Mouse (Mus musculus) midbrain, embryonic 14.5 days (tissue): ENCODE data around the gene Ubqln1. TPM values are rescaled to one million over a fixed set of nuclear protein-coding genes. Genes with fewer than 3 reads are reported as not detected.
A peak's percentile ranks its signal among the peaks of the same experiment; 100 is the strongest.
"Not testable (repeated sequence)": the region's sequence is repeated elsewhere in the genome, so short reads cannot be mapped to it uniquely, and the experiment has no call there.

ENCODE experiments used
- ATAC-seq: fragments of 200-750 bp; cut with Nextera tagmentation; 2 replicates; pipeline ENCODE4 v1.8.0; 2017; ENCODE audit warnings: moderate number of reproducible peaks, moderate library complexity; ENCODE audit not compliant: low FRiP score, low TSS enrichment
- DNase-seq: peaks from one replicate; pipeline ENCODE4 v3.0.0-alpha.2; 2015
- H3K27ac ChIP-seq: fragments of 300-500 bp; sonication (generic); replicated peaks from 2 replicates; pipeline ENCODE4 v1.5.1; 2014; ENCODE audit warnings: mild to moderate bottlenecking, low read depth, low read length, moderate library complexity
- H3K27me3 ChIP-seq: fragments of 300-500 bp; sonication (generic); 2 replicates; pipeline ENCODE4 v1.6.1; 2014; ENCODE audit warnings: low read length, control low read depth, mixed read lengths; ENCODE audit not compliant: control insufficient read depth, insufficient read depth
- H3K36me3 ChIP-seq: fragments of 300-500 bp; sonication (generic); 2 replicates; pipeline ENCODE4 v1.6.1; 2014; ENCODE audit warnings: low read length, control low read depth; ENCODE audit not compliant: control insufficient read depth, insufficient read depth
- H3K4me1 ChIP-seq: fragments of 300-500 bp; sonication (generic); 2 replicates; pipeline ENCODE4 v1.6.1; 2014; ENCODE audit warnings: mild to moderate bottlenecking, antibody characterized with exemption, low read length, control low read depth; ENCODE audit not compliant: control insufficient read depth, insufficient read depth
- H3K4me2 ChIP-seq: fragments of 300-500 bp; sonication (generic); 2 replicates; pipeline ENCODE4 v1.6.1; 2014; ENCODE audit warnings: mild to moderate bottlenecking, low read length, moderate library complexity
- H3K4me3 ChIP-seq: fragments of 300-500 bp; sonication (generic); replicated peaks from 2 replicates; pipeline ENCODE4 v1.5.1; 2014; ENCODE audit warnings: low read depth, low read length
- H3K9ac ChIP-seq: fragments of 300-500 bp; sonication (generic); replicated peaks from 2 replicates; pipeline ENCODE4 v1.6.1; 2014; ENCODE audit warnings: mild to moderate bottlenecking, low read length, moderate library complexity
- H3K9me3 ChIP-seq: fragments of 300-500 bp; sonication (generic); 2 replicates; pipeline ENCODE4 v1.6.1; 2016; ENCODE audit warnings: low read length, control low read depth, mixed read lengths; ENCODE audit not compliant: control insufficient read depth
- WGBS: fragments of 180-500 bp; shearing (Covaris S2); extraction: QIAGEN DNeasy Blood & Tissue Kit; methylation state at CpG from one replicate; pipeline ENCODE4 v1.1.7; 2014; 5-methylcytosine and 5-hydroxymethylcytosine counted together
- polyA plus RNA-seq: library from polyadenylated mRNA; unstranded; fragments of >200 nt; fragmentation: Nextera tagmentation; extraction: Ambion mirVana; gene quantifications from 2 replicates; pipeline ENCODE4 v1.2.1, GENCODE M21; 2014

The Ubqln1 gene
- polyA plus RNA-seq, 1 experiment from 2014 or later: 112 TPM

DNA sequence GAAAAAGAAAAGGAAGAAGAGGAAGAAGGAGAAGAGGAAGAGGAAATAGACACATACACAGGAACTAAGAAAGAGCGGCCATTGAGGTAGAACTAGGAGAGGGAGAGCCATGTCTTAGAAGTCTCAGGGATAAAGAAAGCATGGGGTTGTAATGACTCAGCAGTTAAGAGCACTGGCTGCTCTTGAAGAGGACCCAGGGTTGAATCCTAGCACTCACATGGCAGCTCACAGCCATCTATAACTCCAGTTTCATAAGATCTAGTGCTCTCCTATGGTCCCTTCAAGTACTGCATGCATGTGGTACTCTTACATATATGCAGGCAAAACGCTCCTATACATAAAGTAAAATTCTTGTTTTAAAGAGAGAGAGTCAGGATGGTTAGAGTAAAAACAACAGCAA lies 59.4 kb downstream of the Ubqln1 start:
- no peak for ATAC-seq
- Histone ChIP-seq H3K36me3 (peaks cover 16% of the 10 kb centered on the region), H3K9me3 (no peaks in the 10 kb centered on the region), H3K27ac (no peak overlapping the region), H3K4me2 (no peak overlapping the region), H3K9ac (no peak overlapping the region), H3K27me3 (no peaks in the 10 kb centered on the region), H3K4me3 (no peak overlapping the region), H3K4me1 (peaks cover 5% of the 10 kb centered on the region; the same call in 1 of the 2 replicates)
- WGBS: 90% methylated on average over 2 of the region's 2 CpGs
- DNase-seq: no peak

DNA sequence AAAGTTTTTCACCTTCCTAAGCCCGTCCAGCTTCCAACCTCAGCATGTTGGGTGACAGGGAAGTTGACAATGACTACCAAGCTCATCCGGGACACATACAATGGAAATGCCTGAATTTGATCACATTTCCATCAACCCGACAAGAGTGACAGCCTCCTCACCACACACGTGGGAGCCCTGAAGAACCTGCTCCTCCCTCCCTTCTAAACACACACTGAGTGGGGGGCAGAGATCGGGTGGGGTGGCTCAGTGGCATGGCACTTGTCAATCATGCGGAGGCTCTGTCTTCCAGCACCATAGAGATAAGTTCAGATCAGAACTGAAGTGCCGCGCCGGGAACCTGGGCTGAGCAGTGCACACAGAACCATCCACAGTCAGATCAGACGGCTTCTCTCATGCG lies 65.0 kb downstream of the Ubqln1 start:
- H3K36me3 ChIP-seq: no peaks in the 10 kb centered on the region
- DNase-seq: no peak
- H3K9me3 ChIP-seq: no peaks in the 10 kb centered on the region
- no peak overlapping the region for H3K27ac ChIP-seq
- H3K4me3 ChIP-seq: no peak overlapping the region
- H3K4me2 ChIP-seq: no peak overlapping the region
- no peak for ATAC-seq
- WGBS: 75% methylated on average over 11 of the region's 11 CpGs
- no peak overlapping the region for H3K9ac ChIP-seq
- no peaks in the 10 kb centered on the region for H3K27me3 ChIP-seq
- H3K4me1 ChIP-seq: no peaks in the 10 kb centered on the region

DNA sequence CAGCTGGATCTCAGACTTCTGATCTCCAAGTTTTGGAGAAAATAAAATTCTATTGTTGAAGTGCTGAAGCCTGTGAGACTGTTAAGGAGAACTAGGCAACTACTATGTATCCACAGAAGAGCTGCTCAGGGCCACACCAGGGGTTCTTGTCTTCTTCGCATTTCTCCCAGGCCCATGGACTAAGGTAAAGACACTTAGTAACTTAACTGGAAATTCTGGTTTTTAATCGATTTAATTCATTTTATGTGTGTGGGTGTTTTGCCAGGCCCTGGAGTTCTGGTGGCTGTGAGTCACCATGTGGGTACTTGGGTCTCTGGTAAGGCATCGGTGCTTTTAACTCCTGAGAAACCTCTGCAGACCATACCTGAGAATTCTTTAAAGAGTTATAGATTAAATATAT lies 65.8 kb downstream of the Ubqln1 start:
- no peak for DNase-seq
- 86% methylated on average over 3 of the region's 3 CpGs for WGBS

DNA sequence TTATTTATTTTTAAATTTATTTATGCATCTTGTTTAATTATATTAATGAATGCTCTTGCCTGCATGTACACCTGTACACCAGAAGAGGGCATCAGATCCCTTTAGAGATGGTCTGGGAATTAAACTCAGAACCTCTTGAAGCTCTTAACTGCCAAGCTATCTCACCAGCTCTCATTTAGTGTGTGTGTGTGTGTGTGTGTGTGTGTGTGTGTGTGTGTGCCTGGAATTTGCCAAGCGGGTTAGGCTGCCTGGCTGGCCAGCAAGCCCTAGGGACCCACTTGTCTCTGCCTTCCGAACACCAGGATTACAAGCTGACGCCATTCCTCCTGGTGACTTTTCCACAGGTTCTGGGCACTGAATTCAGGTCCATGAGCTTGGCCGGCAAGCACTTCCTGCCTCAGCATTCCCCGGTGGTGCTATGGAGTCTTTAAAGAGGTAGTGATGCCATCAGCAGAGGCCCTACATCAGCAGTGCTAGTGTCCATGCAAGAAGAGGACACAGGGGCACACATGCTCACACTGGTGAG lies 66.4 kb downstream of the Ubqln1 start:
- no peaks in the 10 kb centered on the region for H3K9me3 ChIP-seq
- no peaks in the 10 kb centered on the region for H3K36me3 ChIP-seq
- H3K9ac ChIP-seq: no peak overlapping the region
- no peak; the same call in 1 of the 2 replicates for ATAC-seq
- no peak overlapping the region for H3K27ac ChIP-seq
- no peaks in the 10 kb centered on the region for H3K27me3 ChIP-seq
- peak overlapping the region; percentile 71 for H3K4me2 ChIP-seq
- H3K4me1 ChIP-seq: no peaks in the 10 kb centered on the region
- WGBS: 47% methylated on average over 5 of the region's 5 CpGs
- peak; percentile 74 for DNase-seq
- H3K4me3 ChIP-seq: peak overlapping the region; percentile 30

More for the DNA sequence above, 65.8 kb downstream of the Ubqln1 start:
- ATAC-seq: no peak
- no peaks in the 10 kb centered on the region for H3K36me3 ChIP-seq
- no peaks in the 10 kb centered on the region for H3K27me3 ChIP-seq
- H3K27ac ChIP-seq: no peak overlapping the region
- H3K4me1 ChIP-seq: no peaks in the 10 kb centered on the region
- no peaks in the 10 kb centered on the region for H3K9me3 ChIP-seq
- H3K4me2 ChIP-seq: no peak overlapping the region
- no peak overlapping the region for H3K4me3 ChIP-seq
- H3K9ac ChIP-seq: no peak overlapping the region

DNA sequence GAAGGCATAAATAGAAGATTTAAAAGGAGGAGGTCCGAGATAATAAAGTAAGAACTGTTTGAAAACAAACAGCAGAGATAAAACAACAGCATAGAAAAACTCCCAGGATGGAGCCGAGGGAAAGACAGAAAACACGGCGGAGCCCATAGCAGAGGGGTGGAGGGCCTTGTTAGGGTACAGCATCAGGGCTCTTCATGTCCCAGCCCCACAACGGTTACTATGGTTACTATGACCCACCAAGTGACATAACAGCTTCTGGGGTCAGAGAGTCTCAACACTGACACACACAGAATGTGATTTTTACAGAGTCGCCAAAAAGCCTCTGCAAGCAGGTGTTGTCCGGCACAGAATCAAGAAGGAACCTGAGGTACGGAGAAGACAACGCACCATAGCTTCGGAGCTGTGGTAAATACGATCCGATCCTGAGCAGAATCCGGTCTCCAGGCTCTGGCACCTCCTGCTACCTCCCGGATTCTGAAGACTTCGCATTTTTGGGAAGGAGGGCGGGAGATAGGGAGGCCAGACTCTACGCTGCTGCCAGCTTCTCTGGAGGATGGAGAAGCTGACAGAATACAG lies 67.1 kb downstream of the Ubqln1 start:
- WGBS: 0% methylated on average over 17 of the region's 17 CpGs
- peak; percentile 78 for ATAC-seq
- H3K4me1 ChIP-seq: no peaks in the 10 kb centered on the region
- DNase-seq: peak; percentile 85
- H3K9me3 ChIP-seq: no peaks in the 10 kb centered on the region
- H3K27ac ChIP-seq: peak overlapping the region; percentile 28; the same call in 1 of the 2 replicates
- H3K4me2 ChIP-seq: peak overlapping the region; percentile 71
- H3K4me3 ChIP-seq: peak overlapping the region; percentile 30
- H3K27me3 ChIP-seq: no peaks in the 10 kb centered on the region
- H3K9ac ChIP-seq: peak overlapping the region; percentile 29; the same call in 1 of the 2 replicates
- no peaks in the 10 kb centered on the region for H3K36me3 ChIP-seq

DNA sequence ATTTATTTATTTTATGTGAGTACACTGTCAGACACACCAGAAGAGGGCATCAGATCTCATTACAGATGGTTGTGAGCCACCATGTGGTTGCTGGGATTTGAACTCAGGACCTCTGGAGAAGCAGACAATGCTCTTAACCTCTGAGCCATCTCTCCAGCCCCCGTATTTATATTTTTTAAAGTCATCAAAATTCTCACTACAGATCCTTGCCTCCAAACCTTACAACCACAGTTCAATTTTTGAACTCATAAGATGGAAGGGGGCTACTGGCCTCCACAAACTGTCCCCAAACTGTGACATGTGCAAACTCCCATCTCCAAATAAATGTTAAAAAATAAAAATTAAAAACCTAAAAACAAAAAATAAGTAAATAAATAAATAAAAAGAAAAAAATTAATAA lies 67.7 kb downstream of the Ubqln1 start:
- H3K4me1 ChIP-seq: no peaks in the 10 kb centered on the region
- no peak overlapping the region for H3K9ac ChIP-seq
- no peak overlapping the region for H3K4me3 ChIP-seq
- 94% methylated on average over 1 of the region's 1 CpGs for WGBS
- H3K9me3 ChIP-seq: no peaks in the 10 kb centered on the region
- H3K27me3 ChIP-seq: no peaks in the 10 kb centered on the region
- no peaks in the 10 kb centered on the region for H3K36me3 ChIP-seq
- no peak for DNase-seq
- no peak for ATAC-seq
- H3K27ac ChIP-seq: no peak overlapping the region
- no peak overlapping the region for H3K4me2 ChIP-seq

DNA sequence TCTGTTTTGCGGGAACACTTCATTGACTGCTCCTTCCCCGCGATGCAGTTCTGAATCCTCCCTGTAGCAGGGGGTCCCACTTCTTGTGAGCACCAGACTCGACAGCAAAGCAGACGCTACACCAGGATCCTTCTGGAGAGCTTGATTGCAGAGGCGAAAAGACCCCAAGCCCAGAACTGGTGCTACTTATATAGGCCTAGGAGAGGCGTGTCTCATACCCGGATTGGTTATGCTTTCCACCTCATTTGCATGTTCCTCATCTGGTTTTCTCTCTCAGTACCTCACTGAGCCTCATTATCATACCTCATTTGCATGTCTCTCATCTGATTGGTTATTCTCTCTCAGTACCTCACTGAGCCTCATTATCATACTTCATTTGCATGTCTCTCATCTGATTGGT lies 68.8 kb downstream of the Ubqln1 start:
- 96% methylated on average over 8 of the region's 8 CpGs for WGBS
- DNase-seq, H3K27ac ChIP-seq: not testable (repeated sequence)

DNA sequence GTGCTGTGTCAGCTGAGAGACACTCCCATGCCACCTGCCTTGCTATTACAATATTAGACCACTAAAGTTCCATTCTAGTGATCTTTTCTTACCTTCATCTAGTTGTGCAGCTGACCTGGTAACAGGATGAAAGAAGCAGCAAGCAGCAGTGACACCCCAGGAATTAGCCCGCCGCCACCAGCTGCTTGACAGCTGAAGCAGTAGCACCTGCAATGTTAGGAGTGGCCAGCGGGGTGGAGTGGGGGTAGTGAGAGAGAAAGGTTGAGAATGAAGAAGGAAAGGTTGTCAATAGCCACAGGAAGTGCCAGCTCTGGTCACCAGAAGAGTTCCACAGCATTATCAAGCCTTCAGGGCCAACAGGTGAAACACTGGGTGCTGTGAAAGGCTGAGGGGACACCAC lies 83.8 kb downstream of the Ubqln1 start:
- H3K9ac ChIP-seq: no peak overlapping the region
- H3K4me1 ChIP-seq: 0 out of 2 replicates have a peak, but pooled peaks cover 8% of the 10 kb centered on the region
- no peak overlapping the region for H3K4me2 ChIP-seq
- WGBS: 57% methylated on average over 3 of the region's 3 CpGs
- H3K27ac ChIP-seq: no peak overlapping the region
- DNase-seq (no peak), ATAC-seq (no peak)
- H3K27me3 ChIP-seq: no peaks in the 10 kb centered on the region
- peaks cover 4% of the 10 kb centered on the region; the same call in 1 of the 2 replicates for H3K36me3 ChIP-seq
- H3K9me3 ChIP-seq: no peaks in the 10 kb centered on the region
- H3K4me3 ChIP-seq: no peak overlapping the region

More for the DNA sequence above, 68.8 kb downstream of the Ubqln1 start:
- ATAC-seq, H3K4me1 ChIP-seq, H3K4me2 ChIP-seq, H3K27me3 ChIP-seq, H3K4me3 ChIP-seq, H3K36me3 ChIP-seq, H3K9me3 ChIP-seq, H3K9ac ChIP-seq: not testable (repeated sequence)

DNA sequence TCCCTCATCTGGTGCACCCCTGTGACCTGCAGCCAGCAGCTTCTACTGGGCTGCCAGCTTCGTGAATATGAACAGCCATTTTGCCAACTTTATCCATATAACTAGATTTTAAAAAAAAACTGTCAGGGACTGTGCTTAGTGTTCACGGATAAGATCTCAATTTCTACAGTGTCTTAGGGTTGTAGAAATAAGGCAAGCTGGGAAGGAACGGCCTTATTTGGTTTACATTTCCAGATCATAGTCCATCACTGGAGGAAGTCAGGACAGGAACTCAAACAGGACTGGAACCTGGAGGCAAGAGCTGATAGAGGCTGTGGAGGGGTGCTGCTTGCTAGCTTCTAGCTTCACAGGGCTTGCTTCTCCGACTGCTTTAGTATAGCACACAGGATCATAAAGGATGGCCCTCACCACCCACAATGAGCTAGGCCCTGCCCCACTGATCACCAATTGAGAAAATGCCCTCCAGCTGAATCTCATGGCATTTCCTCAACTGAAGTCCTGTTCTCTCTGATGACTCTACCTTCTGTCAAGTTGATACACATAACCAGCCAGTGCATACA lies 85.7 kb downstream of the Ubqln1 start:
- Histone ChIP-seq H3K4me2 (peak overlapping the region; percentile 82), H3K4me1 (peaks cover 22% of the 10 kb centered on the region), H3K9me3 (no peaks in the 10 kb centered on the region), H3K27ac (peak overlapping the region; percentile 100), H3K9ac (peak overlapping the region; percentile 99), H3K27me3 (no peaks in the 10 kb centered on the region), H3K4me3 (peak overlapping the region; percentile 93), H3K36me3 (peaks cover 10% of the 10 kb centered on the region; the same call in 1 of the 2 replicates)
- ATAC-seq: no peak
- 35% methylated on average over 4 of the region's 4 CpGs for WGBS
- DNase-seq: no peak
